Mouse (Mus musculus) heart, embryonic 11.5 days (tissue): ENCODE measurements around the gene Ogfod3. TPM values are rescaled to one million over a fixed set of nuclear protein-coding genes. Genes with fewer than 3 reads are reported as not detected.

ENCODE experiments used
- polyA plus RNA-seq: library from polyadenylated mRNA; unstranded; fragments of >200 nt; fragmentation: Nextera tagmentation; extraction: Ambion mirVana; gene quantifications from 2 replicates; pipeline ENCODE4 v1.2.1, GENCODE M21; 2014

Ogfod3 gene
- polyA plus RNA-seq, 1 experiment from 2014 or later, result 25.3 TPM

Other genes starting within 250 kb of the Ogfod3 start
- gene Csnk1d, start 213.4 kb downstream of the Ogfod3 start, polyA plus RNA-seq, result 47.9 and 58.5 TPM in 2 replicates
- 0.31 TPM in 1 of 2 replicates, not detected in the other for gene Cd7, start 165.3 kb downstream of the Ogfod3 start, polyA plus RNA-seq
- not detected in 2 replicates for gene Sectm1b, start 141.1 kb downstream of the Ogfod3 start, polyA plus RNA-seq
- gene Sectm1a, start 123.5 kb downstream of the Ogfod3 start, polyA plus RNA-seq, result not detected in 2 replicates
- not detected in 2 replicates for gene Tex19.2, start 86.0 kb downstream of the Ogfod3 start, polyA plus RNA-seq
- 0.14 and 0.20 TPM in 2 replicates for gene Tex19.1, start 58.6 kb downstream of the Ogfod3 start, polyA plus RNA-seq
- gene Uts2r, start 44.4 kb downstream of the Ogfod3 start, polyA plus RNA-seq, result not detected in 2 replicates
- gene Hexdc, start 278 bp downstream of the Ogfod3 start, polyA plus RNA-seq, result 6.2 and 7.9 TPM in 2 replicates
- gene Cybc1, start 24.6 kb upstream of the Ogfod3 start, polyA plus RNA-seq, result 20.5 and 21.7 TPM in 2 replicates
- 51.3 and 61.0 TPM in 2 replicates for gene Narf, start 32.5 kb upstream of the Ogfod3 start, polyA plus RNA-seq
- gene Foxk2, start 55.3 kb upstream of the Ogfod3 start, polyA plus RNA-seq, result 8.4 and 8.6 TPM in 2 replicates
- gene Wdr45b, start 149.7 kb upstream of the Ogfod3 start, polyA plus RNA-seq, result 84.8 and 88.8 TPM in 2 replicates
- gene Rab40b, start 183.5 kb upstream of the Ogfod3 start, polyA plus RNA-seq, result 3.4 and 4.5 TPM in 2 replicates
- 4.1 and 4.8 TPM in 2 replicates for gene Fn3krp, start 216.7 kb upstream of the Ogfod3 start, polyA plus RNA-seq
- 4.5 and 6.2 TPM in 2 replicates for gene Fn3k, start 230.2 kb upstream of the Ogfod3 start, polyA plus RNA-seq
- 16.5 and 22.3 TPM in 2 replicates for gene Tbcd, start 247.2 kb upstream of the Ogfod3 start, polyA plus RNA-seq